Mouse (Mus musculus) embryo, embryonic 10 days (tissue): Measurements from ENCODE around the gene Jmjd7.
A peak's percentile ranks its signal among the peaks of the same experiment; 100 is the strongest.

Experiments used
- DNase-seq: peaks from one replicate; pipeline ENCODE4 v3.0.0-alpha.2; 2015; ENCODE audit warnings: low spot score

Gene Jmjd7

DNA sequence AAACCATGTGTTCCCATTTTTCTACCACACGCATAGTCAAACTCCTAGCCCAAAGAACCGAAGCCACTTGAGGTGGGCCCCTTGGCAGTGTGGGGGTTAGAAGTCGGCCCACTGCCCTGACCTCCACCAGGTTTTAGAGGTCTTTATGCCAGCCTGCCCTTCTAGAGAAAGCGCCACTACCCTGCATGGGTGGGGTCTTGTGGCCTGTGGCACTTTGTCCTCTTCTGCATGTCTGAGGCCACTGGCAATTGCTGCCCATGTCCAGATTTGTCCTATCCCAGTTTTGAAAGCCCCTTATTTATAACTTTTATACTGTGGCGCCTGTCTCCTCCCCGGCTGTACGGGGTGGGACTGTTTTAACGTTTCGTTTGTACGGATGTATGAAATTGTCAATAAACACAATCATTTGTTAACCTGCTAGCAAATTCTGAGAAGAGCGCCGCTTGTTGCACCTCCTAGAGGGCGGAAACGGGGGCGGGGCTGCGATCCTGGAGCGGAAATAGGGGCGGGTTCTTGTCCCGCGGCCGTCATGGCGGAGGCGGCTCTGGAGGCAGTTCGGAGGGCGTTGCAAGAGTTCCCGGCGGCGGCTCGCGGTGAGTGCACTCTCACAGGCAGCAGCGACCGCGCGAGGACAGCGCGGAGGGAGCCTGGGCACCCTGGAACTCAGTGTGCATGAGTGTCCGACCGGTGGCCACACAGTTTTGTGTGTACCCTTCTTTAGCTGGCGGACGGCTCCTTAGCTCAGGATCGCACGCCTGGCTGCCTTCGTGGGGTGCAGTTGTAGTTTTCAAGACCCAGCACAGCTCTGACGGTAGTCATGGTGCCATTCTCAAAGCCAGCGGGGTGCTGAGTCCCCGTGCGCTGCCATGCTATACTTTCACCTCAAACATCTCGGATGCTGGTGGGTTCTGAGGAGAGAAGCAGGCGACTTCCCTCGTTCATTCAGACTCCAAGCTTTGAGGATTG is at the start of gene Jmjd7, which contains the start of gene Gm28042:
Gene Jmjd7, plus strand, starts transcription at position 500 of the 966 bp plus-strand sequence.
Gene Gm28042, plus strand, starts transcription at position 510 of the 966 bp plus-strand sequence.
- peak; percentile 91 for DNase-seq

DNA sequence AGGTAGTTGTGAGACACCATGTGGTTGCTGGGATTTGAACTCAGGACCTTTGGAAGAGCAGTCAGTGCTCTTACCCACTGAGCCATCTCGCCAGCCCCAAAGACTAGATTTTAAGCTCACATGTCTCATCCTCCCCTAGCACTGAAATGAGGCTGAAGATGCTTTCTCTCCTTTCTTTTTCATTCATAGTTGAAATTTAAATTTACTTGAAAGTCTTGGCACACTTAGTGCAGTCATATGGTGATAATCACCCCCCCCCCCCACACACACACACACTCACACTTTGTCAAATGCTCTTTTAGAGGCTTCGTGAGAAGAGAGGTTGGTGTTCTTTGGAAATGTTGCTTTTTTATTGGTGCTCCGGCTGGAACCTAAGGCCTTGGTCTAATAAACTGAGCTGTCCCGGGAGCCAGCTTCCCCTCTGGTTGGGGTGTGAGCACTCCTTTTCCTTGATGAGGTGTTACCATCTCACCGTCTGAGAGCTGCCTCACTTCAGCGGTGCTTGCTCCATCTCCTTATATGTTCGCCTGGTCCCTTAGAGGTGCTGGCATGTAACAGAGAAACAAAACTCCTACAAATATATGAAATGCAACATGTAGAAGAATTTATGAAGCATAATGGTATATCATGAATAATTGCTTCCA is 46.8 kb upstream of the Jmjd7 start:
- DNase-seq: no peak

GRCm38 (mm10) chr2:119981631-119982030 is 45.7 kb upstream of the Jmjd7 start:
- DNase-seq: no peak

- DNase-seq: no peak
These were observed 41.4 kb upstream of the Jmjd7 start for GRCm38 (mm10) chr2:119985871-119986270.

DNA sequence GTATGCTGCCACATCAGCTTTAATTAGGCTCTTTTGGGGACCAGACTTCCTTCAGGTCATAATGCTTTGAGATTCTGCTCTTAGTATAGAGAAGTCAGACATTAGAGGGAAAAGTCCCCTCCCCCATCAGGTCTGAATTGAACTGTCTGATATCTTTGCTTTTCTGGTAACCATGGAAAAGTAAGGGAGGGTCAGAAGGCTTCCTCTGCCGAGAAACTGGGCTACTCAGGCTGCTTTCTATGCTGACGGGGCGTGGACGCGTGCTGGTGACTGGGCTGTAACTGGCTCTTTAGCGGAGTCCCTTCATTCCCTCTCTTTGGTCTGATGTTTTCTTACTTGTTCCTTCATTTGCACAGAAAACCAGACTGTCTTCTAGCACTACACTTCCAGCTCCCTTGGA is 40.9 kb upstream of the Jmjd7 start:
- DNase-seq: no peak

- DNase-seq: no peak
These were observed 39.8 kb upstream of the Jmjd7 start for GRCm38 (mm10) chr2:119987441-119987840.

DNA sequence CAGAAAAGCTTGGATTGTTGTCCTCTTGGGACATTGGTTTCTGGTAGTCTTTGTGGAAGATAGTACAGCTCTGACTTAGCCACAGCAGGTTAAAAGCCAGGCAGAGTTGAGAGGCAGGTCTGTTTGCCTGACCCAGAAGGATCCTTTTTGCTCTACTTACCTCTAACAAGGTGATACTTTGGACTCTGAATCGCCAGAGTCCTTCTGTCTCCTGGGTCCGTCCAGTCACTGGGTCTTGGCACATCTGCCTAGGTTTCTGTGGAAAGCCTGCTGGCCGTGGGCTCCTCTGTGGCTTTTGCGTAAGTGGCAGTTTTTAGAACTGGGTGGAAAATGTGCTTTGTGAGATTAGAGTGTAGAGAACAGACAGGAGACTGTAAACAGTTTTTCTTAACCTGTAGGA is 38.3 kb upstream of the Jmjd7 start:
- no peak for DNase-seq

DNA sequence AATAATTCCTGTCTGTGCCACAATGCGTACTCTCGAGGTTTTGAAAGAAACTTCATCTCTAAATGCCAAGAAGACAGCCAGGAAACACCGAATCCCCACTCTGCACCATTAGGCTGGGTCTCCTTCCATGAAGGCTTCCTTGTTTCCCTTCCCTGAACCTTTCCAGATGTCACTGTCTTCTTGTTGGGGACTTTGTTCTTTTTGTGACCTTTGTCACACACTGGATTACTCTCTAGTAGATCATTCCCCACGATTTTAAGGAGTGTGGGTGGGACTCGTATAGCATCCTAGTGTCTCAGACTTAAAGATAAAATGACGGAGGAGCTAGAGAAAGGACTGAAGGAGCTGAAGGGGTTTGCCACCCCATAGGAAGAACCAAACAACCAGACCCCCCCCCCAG is 36.4 kb upstream of the Jmjd7 start:
- DNase-seq: no peak

- DNase-seq: no peak
These were observed 34.9 kb upstream of the Jmjd7 start for GRCm38 (mm10) chr2:119992349-119992748.

- no peak for DNase-seq
These were observed 33.8 kb upstream of the Jmjd7 start for GRCm38 (mm10) chr2:119993515-119993914.

DNA sequence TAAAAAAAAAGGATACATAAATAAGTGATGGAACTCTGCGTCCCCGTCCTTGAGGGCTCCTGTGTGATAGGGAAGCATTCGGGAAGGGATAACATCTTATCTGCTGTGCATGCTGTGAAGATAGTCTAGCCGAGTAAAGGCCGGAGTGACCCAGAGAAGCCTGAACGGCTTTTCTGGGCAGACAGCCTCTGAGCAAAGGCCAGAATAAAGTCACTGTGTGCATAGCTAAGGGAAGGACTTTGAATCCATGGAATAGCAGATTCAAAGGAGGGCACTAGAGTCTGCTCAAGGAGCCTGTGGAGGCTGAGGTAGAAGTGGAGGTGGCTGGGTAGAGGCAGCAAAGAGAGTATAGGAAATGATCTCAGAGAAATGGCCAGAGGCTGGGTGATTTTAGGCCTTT is 32.4 kb upstream of the Jmjd7 start:
- no peak for DNase-seq

- DNase-seq: no peak
These were observed 31.6 kb upstream of the Jmjd7 start for GRCm38 (mm10) chr2:119995391-119996281.

DNA sequence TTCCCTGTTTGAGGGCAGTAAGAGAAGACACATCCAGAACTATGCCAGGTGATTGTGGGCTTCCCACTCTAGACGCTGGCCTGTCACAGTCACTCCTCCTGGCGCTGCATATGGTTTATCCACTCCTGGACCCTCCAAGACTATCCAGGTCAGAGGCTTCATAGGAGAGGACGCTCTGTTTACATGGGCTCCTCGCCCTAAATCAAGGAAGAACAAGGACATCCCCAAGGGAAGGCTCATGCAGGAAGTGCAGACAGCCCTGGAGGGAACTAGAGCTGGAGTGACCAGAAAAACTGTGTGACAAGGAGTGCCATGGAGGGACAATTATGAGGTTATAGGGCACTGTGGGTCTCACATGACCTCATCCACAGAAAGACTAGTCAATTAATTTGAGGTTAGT is 29.9 kb upstream of the Jmjd7 start:
- no peak for DNase-seq

DNA sequence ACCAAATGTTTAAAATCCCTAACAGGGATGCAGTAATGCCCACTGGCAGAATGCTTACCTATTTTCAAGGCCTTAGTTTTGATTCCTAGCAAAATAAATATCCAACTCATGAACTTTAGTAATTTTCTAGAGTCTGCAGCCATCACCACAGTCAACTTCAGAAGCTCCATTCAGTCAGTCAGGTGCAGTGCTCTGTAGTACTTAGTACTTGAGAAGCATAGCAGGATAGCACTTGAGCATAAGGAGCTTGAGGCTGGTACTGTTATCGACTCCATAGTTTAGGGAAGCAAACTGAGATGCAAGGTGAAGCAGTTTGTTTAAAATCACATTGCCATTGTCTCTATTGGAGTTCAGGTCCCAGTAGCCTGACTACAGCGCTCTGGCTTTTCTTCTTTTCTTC is 27.6 kb upstream of the Jmjd7 start:
- DNase-seq: no peak

DNA sequence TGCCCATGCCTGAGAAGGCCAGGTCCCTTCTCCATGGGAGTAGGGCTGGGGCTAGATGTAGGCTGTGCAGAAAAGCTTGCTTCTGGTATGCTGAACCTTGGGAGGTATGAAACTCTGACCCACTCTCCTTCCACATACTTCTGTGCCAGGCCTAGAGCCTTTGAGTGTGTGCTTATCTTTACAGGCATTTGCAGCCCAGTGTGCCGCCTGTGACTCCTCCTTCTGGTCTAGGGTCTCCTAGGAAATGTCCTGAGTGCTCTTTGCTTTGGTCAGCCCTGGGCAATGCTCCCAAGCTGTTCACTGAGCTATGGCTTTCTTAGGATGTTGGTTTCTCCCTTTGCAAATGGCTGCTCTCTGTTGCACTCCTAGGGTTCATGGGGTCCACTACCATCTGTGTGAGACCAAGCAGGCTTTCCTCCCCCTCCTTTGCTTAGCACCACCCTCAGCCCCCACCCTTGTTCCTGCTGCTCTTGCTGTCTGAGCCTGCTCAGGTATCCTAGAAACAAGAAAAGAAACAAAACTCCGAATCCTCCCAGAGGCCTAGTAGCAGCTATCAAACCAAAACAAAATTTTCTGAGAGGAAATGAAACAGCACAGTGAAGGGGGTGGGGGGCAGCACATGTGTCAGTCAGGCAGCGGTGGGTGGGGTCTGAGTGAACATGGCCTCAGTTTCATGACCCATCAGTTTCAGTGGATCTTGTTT is 26.2 kb upstream of the Jmjd7 start:
- no peak for DNase-seq

DNA sequence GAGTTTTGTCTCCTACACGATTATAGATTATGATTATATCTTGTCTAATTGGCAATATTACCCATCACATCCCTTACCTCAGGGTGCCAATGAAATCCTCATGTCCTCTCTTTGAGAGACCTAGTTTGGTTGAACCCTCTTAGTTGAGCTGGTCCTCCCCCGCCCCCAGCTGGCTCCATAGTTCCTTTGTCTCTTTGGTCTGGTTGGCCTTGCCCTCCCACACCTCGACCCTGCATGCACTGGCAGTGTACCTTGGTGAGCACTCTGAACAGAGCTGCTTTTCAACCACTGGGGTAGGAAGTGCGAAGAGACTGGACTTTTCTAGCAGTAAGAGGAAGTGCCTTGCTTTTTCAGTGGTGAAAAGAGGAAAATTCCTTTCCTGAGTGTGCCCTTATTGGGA is 25.3 kb upstream of the Jmjd7 start:
- no peak for DNase-seq

DNA sequence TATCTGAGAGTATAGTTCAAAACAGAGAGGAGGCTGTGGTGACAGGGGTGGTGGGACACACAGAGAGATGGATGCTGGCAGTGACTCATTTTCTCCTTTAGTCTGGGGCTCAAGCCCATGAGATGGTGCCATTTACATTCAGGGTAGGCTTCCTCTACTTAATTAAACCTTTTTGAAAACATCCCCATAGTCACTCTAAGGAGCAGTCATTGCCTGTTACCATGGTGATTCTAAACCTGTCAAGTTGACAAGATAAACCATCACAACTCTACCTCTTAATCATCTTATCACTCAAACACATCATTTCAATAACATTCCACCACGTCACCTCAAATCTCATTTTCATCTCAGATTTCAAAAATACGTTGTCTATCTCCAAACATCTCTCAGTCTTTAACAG is 23.3 kb upstream of the Jmjd7 start:
- DNase-seq: no peak

- DNase-seq: no peak
These were observed 20.6 kb upstream of the Jmjd7 start for GRCm38 (mm10) chr2:120006696-120007095.

DNA sequence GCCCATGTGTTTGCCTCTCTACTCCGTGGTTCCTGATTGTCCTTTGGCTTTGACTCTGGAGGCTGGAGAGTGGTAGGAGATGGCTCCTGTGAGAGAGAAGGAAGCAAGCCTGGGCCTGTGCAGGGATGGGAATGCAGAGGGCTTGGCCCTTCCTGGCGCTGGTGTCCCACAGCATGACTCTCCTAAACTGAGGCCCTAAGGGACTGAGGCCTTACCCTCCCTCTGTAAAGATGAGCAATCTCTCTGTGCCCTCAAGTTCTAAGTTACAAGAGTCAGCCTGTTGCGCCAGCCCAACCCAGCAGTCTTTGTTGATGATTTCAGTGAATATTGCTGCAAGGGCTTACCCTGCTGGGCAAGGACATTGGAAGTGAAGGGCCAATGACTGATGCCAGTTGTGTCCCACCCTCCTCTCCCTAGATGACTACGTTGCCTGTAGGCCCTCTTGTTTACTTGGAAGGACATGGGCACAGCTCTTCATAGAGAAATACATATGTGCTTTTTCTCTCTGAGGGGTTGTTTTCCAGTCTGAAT is 19.5 kb upstream of the Jmjd7 start:
- DNase-seq: no peak

DNA sequence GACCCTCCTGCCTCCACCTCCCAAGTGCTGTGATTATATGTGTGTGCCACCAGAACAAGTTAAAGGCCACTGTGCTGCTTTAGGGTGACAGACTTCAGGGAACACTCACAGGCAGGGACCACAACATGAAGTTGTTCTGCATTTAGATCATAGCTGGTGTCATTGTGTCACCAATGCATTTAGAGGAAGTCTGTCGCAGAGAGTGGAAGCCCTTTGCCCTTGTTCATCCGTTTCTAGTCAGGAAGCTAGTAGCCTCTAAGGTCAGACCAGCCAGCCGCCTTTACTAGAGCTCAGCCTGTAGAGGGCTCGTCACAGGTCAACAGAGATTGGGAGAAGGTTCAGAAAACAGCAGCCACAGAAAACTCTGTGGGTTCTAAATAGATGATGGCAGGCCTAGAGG is 18.6 kb upstream of the Jmjd7 start:
- DNase-seq: peak; percentile 32

- DNase-seq: peak; percentile 67
These were observed 15.7 kb upstream of the Jmjd7 start for GRCm38 (mm10) chr2:120011462-120012200.
